Mouse (Mus musculus) spleen, adult 2 months (tissue): ENCODE results near the gene Trim16.

ENCODE experiments used
- CTCF ChIP-seq: fragments of 200-500 bp; IDR thresholded peaks from 2 replicates; pipeline ENCODE4 v1.5.1; 2011; ENCODE audit warnings: mild to moderate bottlenecking, inconsistent platforms; ENCODE audit not compliant: insufficient read depth, insufficient read length, insufficient replicate concordance; ENCODE audit errors: extremely low read depth
- POLR2A ChIP-seq: fragments of 200-500 bp; IDR thresholded peaks from 2 replicates; pipeline ENCODE4 v1.6.1; 2011; ENCODE audit warnings: low read depth, low read length, inconsistent platforms

- no peak for TF ChIP-seq POLR2A
- TF ChIP-seq CTCF = no peak
Observed at GRCm38 (mm10) chr11:62845730-62846129, 25.7 kb downstream of the Trim16 start.
